Mouse (Mus musculus): Measurements from ENCODE around the gene Ak2. TPM values are rescaled to one million over a fixed set of nuclear protein-coding genes. Genes with fewer than 3 reads are reported as not detected.
A peak's percentile ranks its signal among the peaks of the same experiment; 100 is the strongest.

The Ak2 gene
- total and polyA plus RNA-seq, 3 experiments: 269 to 363 (median 280) TPM

- Histone ChIP-seq H3K79me2 (replicated peaks; ENCODE audit: control insufficient read depth, extremely low read depth, insufficient read depth, poor library complexity, severe bottlenecking) (no peaks in the 10 kb centered on the region), H3K27ac (ENCODE audit: insufficient read depth, low read depth) (no peak overlapping the region), H3K36me3 (replicated peaks in 1 of 2; ENCODE audit: control insufficient read depth in 1 of 2, insufficient read depth in 1 of 2, low read length in 1 of 2) (no peaks in the 10 kb centered on the region), H3K4me2 (ENCODE audit: insufficient read depth, low read depth, poor library complexity, severe bottlenecking) (peak overlapping the region; percentile 94), H3K4me3 (replicated peaks in 1 of 3; ENCODE audit: low read depth in 2 of 3, low read length in 2 of 3, poor library complexity in 1 of 3) (no peak overlapping the region), H3K27me3 (replicated peaks) (peaks cover 50% of the 10 kb centered on the region), H3K4me1 (ENCODE audit: control insufficient read depth in 1 of 2, insufficient read depth in 2 of 2) (peaks cover 8 to 16% of the 10 kb centered on the region in 2 experiments), H3K9me3 (replicated peaks; ENCODE audit: low read length) (no peaks in the 10 kb centered on the region), H3K9ac (ENCODE audit: insufficient read depth, low read depth) (no peak overlapping the region)
- TF ChIP-seq MXI1 (IDR thresholded peaks at IDR 0.05; ENCODE audit: low read depth, low read length) (no peak), MEF2A (IDR thresholded peaks at IDR 0.05; ENCODE audit: borderline replicate concordance, low read depth, low read length) (no peak), ETS1 (conservative IDR thresholded peaks at IDR 0.05; ENCODE audit: low read depth, low read length) (no peak), USF1 (IDR thresholded peaks at IDR 0.05; ENCODE audit: low read depth, low read length) (no peak), JUN (IDR thresholded peaks at IDR 0.05; ENCODE audit: insufficient read depth, low read depth, low read length) (no peak), UBTF (IDR thresholded peaks at IDR 0.05; ENCODE audit: low read depth, low read length) (no peak), RAD21 (IDR thresholded peaks at IDR 0.05; ENCODE audit: low read depth, low read length) (no peak), TCF12 (IDR thresholded peaks at IDR 0.05; ENCODE audit: low read depth, low read length) (no peak), NELFE (IDR thresholded peaks at IDR 0.05; ENCODE audit: low read depth, low read length) (no peak), POLR2A (IDR thresholded peaks at IDR 0.05; ENCODE audit: low read depth, low read length) (no peak), USF2 (conservative IDR thresholded peaks at IDR 0.05; ENCODE audit: low read depth, low read length) (no peak)
- no peak for DNase-seq (ENCODE audit: extremely low read depth)
- in situ Hi-C loops (cut with MboI; ENCODE audit: low pct_ligation_motif_present, low pct_unique_long_range_greater_than_20kb, low sequenced_read_pairs) (no loop called here), dilution Hi-C loops (cut with MboI; ENCODE audit: extremely low pct_ligation_motif_present, extremely low pct_unique_long_range_greater_than_20kb, low sequenced_read_pairs) (no loop called here)
Measured at GRCm38 (mm10) chr4:128962926-128963290, 28.9 kb upstream of the Ak2 start.

- peaks cover 31% of the 10 kb centered on the region for H3K27me3 ChIP-seq (replicated peaks)
Measured at GRCm38 (mm10) chr4:128966751-128967150, 25.0 kb upstream of the Ak2 start.

More at GRCm38 (mm10) chr4:128966751-128967150, 25.0 kb upstream of the Ak2 start:
- dilution Hi-C loops (cut with MboI; ENCODE audit: extremely low pct_ligation_motif_present, extremely low pct_unique_long_range_greater_than_20kb, low sequenced_read_pairs): no loop called here
- in situ Hi-C loops (cut with MboI; ENCODE audit: low pct_ligation_motif_present, low pct_unique_long_range_greater_than_20kb, low sequenced_read_pairs): no loop called here
- Histone ChIP-seq H3K4me3 (replicated peaks in 1 of 3; ENCODE audit: low read depth in 2 of 3, low read length in 2 of 3, poor library complexity in 1 of 3) (no peak overlapping the region), H3K36me3 (replicated peaks in 1 of 2; ENCODE audit: control insufficient read depth in 1 of 2, insufficient read depth in 1 of 2, low read length in 1 of 2) (no peaks in the 10 kb centered on the region), H3K4me2 (ENCODE audit: insufficient read depth, low read depth, poor library complexity, severe bottlenecking) (no peak overlapping the region), H3K9ac (ENCODE audit: insufficient read depth, low read depth) (no peak overlapping the region), H3K79me2 (replicated peaks; ENCODE audit: control insufficient read depth, extremely low read depth, insufficient read depth, poor library complexity, severe bottlenecking) (no peaks in the 10 kb centered on the region), H3K9me3 (replicated peaks; ENCODE audit: low read length) (no peaks in the 10 kb centered on the region), H3K4me1 (ENCODE audit: control insufficient read depth in 1 of 2, insufficient read depth in 2 of 2) (peaks cover 0 to 14% of the 10 kb centered on the region in 2 experiments; a peak in 2 of 4 replicates), H3K27ac (ENCODE audit: insufficient read depth, low read depth) (no peak overlapping the region)
- no peak for DNase-seq (ENCODE audit: extremely low read depth)
- TF ChIP-seq RCOR1 (conservative IDR thresholded peaks at IDR 0.05; ENCODE audit: low read depth, low read length) (no peak), KAT2A (IDR thresholded peaks at IDR 0.05; ENCODE audit: insufficient replicate concordance, low read length) (no peak), CHD1 (IDR thresholded peaks at IDR 0.05; ENCODE audit: low read depth, low read length) (no peak), NELFE (IDR thresholded peaks at IDR 0.05; ENCODE audit: low read depth, low read length) (no peak), CTCF (conservative IDR thresholded peaks at IDR 0.05 in 1 of 2, IDR thresholded peaks at IDR 0.05 in 1 of 2; ENCODE audit: low read depth in 2 of 2, low read length in 2 of 2) (no peak), IRF4 (IDR thresholded peaks at IDR 0.05; ENCODE audit: low read depth, low read length) (no peak), RAD21 (IDR thresholded peaks at IDR 0.05; ENCODE audit: low read depth, low read length) (no peak), ELF1 (IDR thresholded peaks at IDR 0.05; ENCODE audit: low read depth, low read length) (no peak), MAX (IDR thresholded peaks at IDR 0.05; ENCODE audit: low read length) (no peak), USF1 (IDR thresholded peaks at IDR 0.05; ENCODE audit: low read depth, low read length) (no peak), EP300 (IDR thresholded peaks at IDR 0.05; ENCODE audit: low read length) (no peak), MAZ (IDR thresholded peaks at IDR 0.05; ENCODE audit: low read depth, low read length) (no peak), E2F4 (IDR thresholded peaks at IDR 0.05; ENCODE audit: insufficient replicate concordance, low read depth, low read length) (no peak), SMC3 (IDR thresholded peaks at IDR 0.05; ENCODE audit: low read depth, low read length) (no peak), BHLHE40 (IDR thresholded peaks at IDR 0.05; ENCODE audit: low read depth, low read length) (no peak), JUN (IDR thresholded peaks at IDR 0.05; ENCODE audit: insufficient read depth, low read depth, low read length) (no peak)

Data from CH12.LX (cell line).